Mouse (Mus musculus): ENCODE results near the gene Dcst1. TPM values are rescaled to one million over a fixed set of nuclear protein-coding genes. Genes with fewer than 3 reads are reported as not detected.

The Dcst1 gene
- polyA plus RNA-seq, 1 experiment, result not detected

DNA sequence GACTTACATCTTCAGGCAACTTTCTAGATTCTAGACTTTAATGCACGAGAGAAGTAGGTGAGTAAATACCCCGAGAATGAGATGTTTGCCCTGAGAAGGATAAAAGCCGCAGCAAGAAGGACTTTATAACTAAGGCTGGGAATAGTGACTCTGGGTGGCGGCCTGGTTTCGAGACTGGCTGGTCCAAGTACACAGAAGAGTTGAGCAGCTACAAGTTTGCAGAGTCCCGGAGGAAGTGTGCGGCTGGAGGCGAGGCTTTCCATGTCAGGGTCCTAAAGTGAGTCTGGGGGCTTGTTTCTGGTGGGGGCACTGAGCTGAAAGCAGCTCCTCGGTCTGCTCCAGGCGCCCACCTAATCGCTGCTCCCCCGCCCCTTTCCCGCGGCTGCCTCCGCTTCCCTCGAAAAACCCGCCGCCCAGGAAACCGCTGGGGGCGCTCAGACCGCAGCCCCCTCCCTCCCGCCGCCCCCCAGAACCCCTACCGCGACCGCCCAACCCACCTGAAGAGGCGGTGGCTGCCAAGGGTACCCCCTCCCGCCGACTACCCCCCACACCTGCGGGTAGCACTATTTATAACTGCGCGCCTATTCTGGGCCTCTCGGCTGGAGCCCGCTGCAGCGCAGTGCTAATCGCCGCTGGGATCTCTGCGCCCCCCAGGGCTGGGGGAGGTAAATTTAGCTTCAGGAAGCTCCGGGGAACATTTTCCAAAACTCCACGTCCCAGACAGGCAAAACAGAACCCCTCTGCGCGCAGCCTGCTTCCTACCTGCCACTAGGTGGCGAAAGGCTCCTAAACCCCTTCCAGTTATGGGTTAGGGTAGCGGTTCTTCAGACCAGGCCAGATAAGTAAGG, 31.0 kb upstream of the Dcst1 start:
- no peaks in the 10 kb centered on the region for H3K27me3 ChIP-seq (replicated peaks)
- TF ChIP-seq FLI1 (IDR thresholded peaks at IDR 0.05; ENCODE audit: low read length) (no peak), GATA1 (IDR thresholded peaks at IDR 0.05; ENCODE audit: borderline replicate concordance, low read length) (no peak)
- H3K9me3 ChIP-seq, result no peaks in the 10 kb centered on the region
- peaks cover 30% of the 10 kb centered on the region for H3K4me1 ChIP-seq
- H3K36me3 ChIP-seq (replicated peaks; ENCODE audit: low read length), result peaks cover 25% of the 10 kb centered on the region
- H3K4me3 ChIP-seq (replicated peaks), result peak overlapping the region; percentile 97

DNA sequence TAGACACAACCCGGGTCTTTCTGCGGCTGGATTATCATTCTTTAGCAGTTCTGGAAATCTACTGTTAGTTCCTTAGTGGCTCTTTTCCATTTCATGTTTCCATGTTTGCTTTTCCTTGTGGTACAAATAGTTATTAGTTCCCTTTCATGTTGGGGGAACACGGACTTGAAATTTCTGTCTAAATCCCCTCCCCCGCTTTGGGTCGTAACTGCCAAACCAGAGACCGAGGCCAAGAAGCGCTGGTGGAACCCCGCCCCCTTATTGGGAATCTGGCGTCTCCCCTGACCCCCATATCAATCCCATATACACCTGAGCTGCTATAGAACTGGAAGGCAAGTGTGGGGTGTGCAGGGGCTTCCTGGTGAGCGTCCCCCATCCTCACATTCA, 30.4 kb upstream of the Dcst1 start:
- H3K4me1 ChIP-seq, result peaks cover 36% of the 10 kb centered on the region
- TF ChIP-seq GATA1 (IDR thresholded peaks at IDR 0.05; ENCODE audit: borderline replicate concordance, low read length) (no peak), FLI1 (IDR thresholded peaks at IDR 0.05; ENCODE audit: low read length) (no peak)
- no peaks in the 10 kb centered on the region for H3K9me3 ChIP-seq
- peak overlapping the region; percentile 97 for H3K4me3 ChIP-seq (replicated peaks)
- H3K27me3 ChIP-seq (replicated peaks), result no peaks in the 10 kb centered on the region
- H3K36me3 ChIP-seq (replicated peaks; ENCODE audit: low read length), result peaks cover 20% of the 10 kb centered on the region

- H3K4me1 ChIP-seq, result peaks cover 42% of the 10 kb centered on the region
- TF ChIP-seq FLI1 (IDR thresholded peaks at IDR 0.05; ENCODE audit: low read length) (no peak), GATA1 (IDR thresholded peaks at IDR 0.05; ENCODE audit: borderline replicate concordance, low read length) (no peak)
These were observed 29.8 kb upstream of the Dcst1 start for GRCm38 (mm10) chr3:89394894-89395256.

GRCm38 (mm10) chr3:89394006-89394893, 29.2 kb upstream of the Dcst1 start, which contains the start of gene Zbtb7b:
Zbtb7b (minus strand) TSS chr3:89394776.
- no peaks in the 10 kb centered on the region for H3K9me3 ChIP-seq
- TF ChIP-seq GATA1 (IDR thresholded peaks at IDR 0.05; ENCODE audit: borderline replicate concordance, low read length) (no peak), FLI1 (IDR thresholded peaks at IDR 0.05; ENCODE audit: low read length) (no peak)
- no peaks in the 10 kb centered on the region for H3K27me3 ChIP-seq (replicated peaks)
- peak within 1 kb of the TSS; percentile 97 for H3K4me3 ChIP-seq (replicated peaks)
- peaks cover 48% of the 10 kb centered on the region for H3K4me1 ChIP-seq
- H3K36me3 ChIP-seq (replicated peaks; ENCODE audit: low read length), result peaks cover 21% of the 10 kb centered on the region

More at GRCm38 (mm10) chr3:89394894-89395256, 29.8 kb upstream of the Dcst1 start:
- no peaks in the 10 kb centered on the region for H3K27me3 ChIP-seq (replicated peaks)
- no peaks in the 10 kb centered on the region for H3K9me3 ChIP-seq
- H3K4me3 ChIP-seq (replicated peaks), result peak overlapping the region; percentile 97
- H3K36me3 ChIP-seq (replicated peaks; ENCODE audit: low read length), result peaks cover 21% of the 10 kb centered on the region

GRCm38 (mm10) chr3:89393605-89394004, 28.6 kb upstream of the Dcst1 start:
- TF ChIP-seq GATA1 (IDR thresholded peaks at IDR 0.05; ENCODE audit: borderline replicate concordance, low read length) (no peak), FLI1 (IDR thresholded peaks at IDR 0.05; ENCODE audit: low read length) (no peak)
- Histone ChIP-seq H3K4me1 (peaks cover 54% of the 10 kb centered on the region), H3K27me3 (replicated peaks) (no peaks in the 10 kb centered on the region), H3K4me3 (replicated peaks) (peak overlapping the region; percentile 97), H3K36me3 (replicated peaks; ENCODE audit: low read length) (peaks cover 20% of the 10 kb centered on the region), H3K9me3 (no peaks in the 10 kb centered on the region)

DNA sequence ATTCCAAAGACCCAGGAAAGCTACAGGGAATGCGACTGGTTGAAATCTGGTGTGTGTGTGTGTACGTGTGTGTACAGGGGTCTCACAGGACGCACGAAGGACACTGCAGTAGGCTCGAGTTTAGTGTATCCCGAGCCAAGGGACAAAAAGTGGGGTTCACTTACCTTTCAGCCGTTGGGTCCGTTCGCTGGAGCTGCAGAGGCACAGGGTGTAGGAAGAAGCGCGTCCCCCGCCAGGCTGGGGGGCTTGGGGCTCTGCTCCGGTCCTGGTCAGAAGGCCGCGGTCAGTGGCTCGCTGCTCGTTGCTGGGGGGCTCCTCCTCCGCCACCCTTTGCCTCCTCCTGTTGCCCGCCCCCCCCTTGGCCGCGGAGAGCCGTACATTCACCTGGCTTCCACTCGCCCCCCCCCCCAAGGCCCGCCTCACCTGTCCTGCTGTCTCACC, 27.8 kb upstream of the Dcst1 start:
- H3K27me3 ChIP-seq (replicated peaks), result no peaks in the 10 kb centered on the region
- H3K9me3 ChIP-seq, result no peaks in the 10 kb centered on the region
- peaks cover 61% of the 10 kb centered on the region for H3K4me1 ChIP-seq
- peak overlapping the region; percentile 97 for H3K4me3 ChIP-seq (replicated peaks)
- no peak for TF ChIP-seq GATA1 (IDR thresholded peaks at IDR 0.05; ENCODE audit: borderline replicate concordance, low read length)
- TF ChIP-seq FLI1 (IDR thresholded peaks at IDR 0.05; ENCODE audit: low read length), result no peak
- peaks cover 22% of the 10 kb centered on the region for H3K36me3 ChIP-seq (replicated peaks; ENCODE audit: low read length)

DNA sequence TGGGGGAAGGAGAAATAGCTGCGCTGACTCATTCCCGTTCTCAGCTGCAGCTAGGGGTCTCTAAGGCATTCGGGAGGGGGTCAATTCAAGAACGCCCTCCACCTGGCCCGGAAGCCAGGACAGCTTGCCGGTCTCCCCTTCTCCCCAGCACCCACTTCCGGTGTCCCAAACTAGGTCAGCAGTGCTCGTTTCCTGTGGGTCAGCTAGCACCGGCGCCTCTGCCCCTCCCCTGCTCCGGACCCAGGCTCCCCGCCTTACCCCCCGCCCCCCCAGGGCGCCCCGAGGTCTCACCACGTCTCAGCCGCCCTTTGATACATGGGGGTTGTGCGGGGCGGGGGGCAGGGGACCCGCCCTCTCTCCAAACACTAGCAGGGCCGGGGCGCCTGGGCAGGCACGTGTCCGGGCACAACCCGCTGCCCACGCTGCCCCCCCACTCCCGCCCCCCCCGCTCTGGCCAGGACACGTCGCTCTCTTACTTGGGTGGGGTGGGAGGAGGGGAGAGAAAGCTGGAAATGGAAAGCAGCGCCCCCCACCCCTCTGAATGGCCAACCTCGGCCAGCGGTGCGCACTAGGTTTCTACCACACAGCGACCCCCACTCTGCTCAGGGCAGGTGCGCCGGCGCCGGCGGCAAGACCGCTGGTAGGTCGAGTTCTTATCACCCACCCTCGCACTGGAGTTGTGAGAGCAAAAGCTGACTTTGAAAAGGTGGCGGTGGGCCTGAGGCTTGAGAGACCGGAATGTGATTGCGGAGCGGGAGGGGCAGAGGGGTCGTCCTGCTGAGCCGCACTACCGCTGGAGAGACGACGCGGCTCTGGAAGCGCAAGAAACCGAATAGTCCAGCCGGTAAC, 26.8 kb upstream of the Dcst1 start:
- no peaks in the 10 kb centered on the region for H3K27me3 ChIP-seq (replicated peaks)
- TF ChIP-seq GATA1 (IDR thresholded peaks at IDR 0.05; ENCODE audit: borderline replicate concordance, low read length) (no peak), FLI1 (IDR thresholded peaks at IDR 0.05; ENCODE audit: low read length) (no peak)
- no peaks in the 10 kb centered on the region for H3K9me3 ChIP-seq
- peaks cover 69% of the 10 kb centered on the region for H3K4me1 ChIP-seq
- H3K36me3 ChIP-seq (replicated peaks; ENCODE audit: low read length), result peaks cover 30% of the 10 kb centered on the region
- peak overlapping the region; percentile 97 for H3K4me3 ChIP-seq (replicated peaks)

DNA sequence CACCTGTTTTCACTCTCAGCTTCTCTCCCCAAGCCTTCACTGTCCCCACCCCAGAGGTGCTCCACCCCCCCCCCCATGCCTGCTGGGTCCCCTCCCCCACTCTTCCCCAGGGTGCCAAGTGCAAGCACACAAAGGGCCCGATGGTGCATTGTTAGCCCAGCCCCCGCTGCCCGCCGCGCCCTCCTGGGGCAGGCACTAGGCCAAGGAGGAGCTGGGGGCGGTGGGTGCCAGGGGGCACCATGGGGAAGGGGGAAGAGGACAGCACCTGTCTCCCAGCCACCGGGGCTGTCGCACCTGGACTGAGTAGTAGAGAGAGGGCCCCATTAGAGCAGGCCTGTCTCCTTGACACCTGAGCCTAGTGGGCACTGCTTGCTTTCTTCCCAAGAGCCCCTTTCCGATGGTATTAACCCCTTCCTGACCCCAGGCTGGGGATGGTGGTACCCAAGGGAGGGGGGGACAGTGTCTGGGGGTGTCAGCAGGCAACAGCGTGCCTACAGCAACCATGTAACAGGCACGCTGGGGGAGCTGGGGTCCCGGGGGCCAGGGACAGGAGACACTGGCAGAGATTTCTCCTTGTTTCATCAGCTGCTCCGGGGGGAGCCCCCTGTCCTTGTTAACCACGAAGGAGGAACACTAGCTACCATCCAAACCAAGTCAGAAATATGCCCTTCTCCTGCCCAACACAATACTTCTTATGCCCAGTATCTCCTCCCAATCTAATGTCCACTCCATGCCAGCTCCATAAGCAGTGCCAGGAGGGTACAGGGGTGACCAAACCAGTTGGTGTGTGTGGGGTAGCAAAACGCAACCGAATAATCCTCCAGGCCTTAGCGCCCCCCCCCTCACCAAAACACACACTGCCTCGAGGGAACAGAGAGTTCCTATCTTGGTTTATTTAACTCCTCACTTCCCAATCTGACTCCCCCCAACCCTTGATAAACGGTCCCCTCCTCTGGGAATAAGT, 25.9 kb upstream of the Dcst1 start:
- TF ChIP-seq FLI1 (IDR thresholded peaks at IDR 0.05; ENCODE audit: low read length), result no peak
- TF ChIP-seq GATA1 (IDR thresholded peaks at IDR 0.05; ENCODE audit: borderline replicate concordance, low read length), result no peak
- Histone ChIP-seq H3K4me3 (replicated peaks) (peak overlapping the region; percentile 97), H3K4me1 (peaks cover 72% of the 10 kb centered on the region), H3K9me3 (no peaks in the 10 kb centered on the region), H3K36me3 (replicated peaks; ENCODE audit: low read length) (peaks cover 38% of the 10 kb centered on the region), H3K27me3 (replicated peaks) (peaks cover 2% of the 10 kb centered on the region)
